10 mouse cellular contexts compared by ENCODE assay signal in the genomic region with DNA sequence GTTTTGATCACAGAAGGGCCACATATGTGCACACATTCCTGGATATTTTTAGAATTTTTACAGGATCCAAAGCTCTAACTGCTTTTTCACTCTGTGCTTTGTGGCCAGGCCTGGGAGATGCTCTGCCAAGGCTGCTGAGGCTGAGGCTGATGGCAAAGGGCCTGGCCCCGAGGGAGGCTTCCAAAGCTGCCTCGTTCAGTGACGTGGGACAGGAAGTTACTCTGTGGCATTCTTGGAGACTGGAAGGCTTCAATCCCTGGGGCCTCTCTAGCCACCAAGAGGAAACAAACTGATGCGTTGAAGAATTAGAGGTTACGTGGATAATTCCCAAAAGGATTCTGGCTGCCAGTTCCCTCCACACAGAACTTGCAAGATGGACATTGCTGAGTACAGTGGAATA.
A peak's percentile ranks its signal among the peaks of the same experiment; 100 is the strongest.
DNase-seq lines count a peak whose midpoint lies in the region; ATAC-seq and TF ChIP-seq lines count a peak whose summit lies in the region.
"Had no signal": no experiment of that assay in that cellular context is flagged by ENCODE, and none has a peak within 500 bp of the region (broad histone marks: within the 10 kb centered on the region; RNA-seq: fewer than 3 reads in every experiment).

No protein-coding gene starts in this region.

- no peaks in the 10 kb centered on the region for H3K27me3 ChIP-seq in heart, embryonic 12.5 days (replicated peaks)
- no peaks in the 10 kb centered on the region for H3K27me3 ChIP-seq in limb, embryonic 15.5 days
- no peaks in the 10 kb centered on the region for H3K27me3 ChIP-seq in forebrain, postnatal 0 days (ENCODE audit: insufficient read depth, low read length)
- H3K27me3 ChIP-seq: midbrain, embryonic 15.5 days had no signal

- no peaks in the 10 kb centered on the region for H3K36me3 ChIP-seq in heart, embryonic 12.5 days
- no peaks in the 10 kb centered on the region for H3K36me3 ChIP-seq in limb, embryonic 15.5 days
- H3K36me3 ChIP-seq in forebrain, postnatal 0 days (ENCODE audit: insufficient read depth): no peaks in the 10 kb centered on the region
- H3K36me3 ChIP-seq: midbrain, embryonic 15.5 days had no signal

- no peak overlapping the region for H3K4me3 ChIP-seq in heart, embryonic 12.5 days
- no peak overlapping the region for H3K4me3 ChIP-seq in limb, embryonic 15.5 days
- no peak overlapping the region for H3K4me3 ChIP-seq in forebrain, postnatal 0 days (ENCODE audit: low read depth, low read length)
- H3K4me3 ChIP-seq: midbrain, embryonic 15.5 days had no signal

- H3K9me3 ChIP-seq in heart, embryonic 12.5 days (replicated peaks): no peaks in the 10 kb centered on the region
- H3K9me3 ChIP-seq in limb, embryonic 15.5 days: no peaks in the 10 kb centered on the region
- no peaks in the 10 kb centered on the region for H3K9me3 ChIP-seq in forebrain, postnatal 0 days (ENCODE audit: low read length)
- H3K9me3 ChIP-seq: midbrain, embryonic 15.5 days had no signal

- H3K4me1 ChIP-seq in heart, embryonic 12.5 days (replicated peaks): no peaks in the 10 kb centered on the region
- H3K4me1 ChIP-seq in limb, embryonic 15.5 days: peaks cover 12% of the 10 kb centered on the region
- no peaks in the 10 kb centered on the region for H3K4me1 ChIP-seq in forebrain, postnatal 0 days (ENCODE audit: insufficient read depth)
- H3K4me1 ChIP-seq: midbrain, embryonic 15.5 days had no signal

- H3K9ac ChIP-seq in heart, embryonic 12.5 days: no peak overlapping the region
- no peak overlapping the region for H3K9ac ChIP-seq in limb, embryonic 15.5 days
- no peak overlapping the region for H3K9ac ChIP-seq in forebrain, postnatal 0 days
- H3K9ac ChIP-seq: midbrain, embryonic 15.5 days had no signal

- TF ChIP-seq CTCF in forebrain, postnatal 0 days (IDR thresholded peaks at IDR 0.05; ENCODE audit: low read depth): no peak

- no peak for ATAC-seq in heart, embryonic 12.5 days (ENCODE audit: insufficient number of reproducible peaks, low FRiP score)
- 0 out of 2 replicates have a peak, but pooled peaks have one; percentile 44 for ATAC-seq in limb, embryonic 15.5 days (ENCODE audit: insufficient number of reproducible peaks, low FRiP score, low TSS enrichment, low read depth)
- ATAC-seq in forebrain, postnatal 0 days: no peak
- ATAC-seq: midbrain, embryonic 15.5 days had no signal

- DNase-seq in heart, adult 11 months: peak; percentile 98
- peak; percentile 38 for DNase-seq in cerebellum, adult 8-10 months
- DNase-seq in heart, adult 8-10 months (ENCODE audit: low spot score): peak; percentile 69
- DNase-seq in right cerebral cortex, postnatal 14 days: no peak
- DNase-seq in forebrain, postnatal 0 days: no peak
- DNase-seq in thymus, postnatal 0 days (ENCODE audit: low spot score): no peak
- DNase-seq: liver had no signal

- no peak overlapping the region for H3K27ac ChIP-seq in heart, embryonic 12.5 days (ENCODE audit: poor library complexity, severe bottlenecking)
- H3K27ac ChIP-seq in limb, embryonic 15.5 days: peak overlapping the region; percentile 67
- H3K27ac ChIP-seq in forebrain, postnatal 0 days (ENCODE audit: low read depth, low read length): no peak overlapping the region
- H3K27ac ChIP-seq: midbrain, embryonic 15.5 days had no signal

- WGBS in heart, embryonic 12.5 days: 49% methylated on average over 5 of the region's 5 CpGs
- 25% methylated on average over 5 of the region's 5 CpGs for WGBS in limb, embryonic 15.5 days
- 73% methylated on average over 5 of the region's 5 CpGs for WGBS in forebrain, postnatal 0 days

- H3K4me2 ChIP-seq in heart, embryonic 12.5 days: no peak overlapping the region
- H3K4me2 ChIP-seq in limb, embryonic 15.5 days: no peak overlapping the region
- H3K4me2 ChIP-seq in forebrain, postnatal 0 days (ENCODE audit: low read depth): no peak overlapping the region
- H3K4me2 ChIP-seq: midbrain, embryonic 15.5 days had no signal

Comparison
In these comparisons a context has a peak if more than half of its experiments do, and no peak if none do; other contexts are left out.
1. DNase-seq: peak in heart, adult 11 months (single experiment), cerebellum, adult 8-10 months (single experiment) and heart, adult 8-10 months (single experiment); none in right cerebral cortex, postnatal 14 days (single experiment), forebrain, postnatal 0 days (single experiment) and thymus, postnatal 0 days (single experiment).